Mouse (Mus musculus) cerebral cortex, adult 2 months (tissue): ENCODE measurements around the gene Tmem17.

Experiments
- WGBS: fragments of 180-500 bp; shearing (Covaris S2); methylation state at CpG from one replicate; pipeline ENCODE4 v1.1.7; 2018; 5-methylcytosine and 5-hydroxymethylcytosine counted together

Gene Tmem17

DNA sequence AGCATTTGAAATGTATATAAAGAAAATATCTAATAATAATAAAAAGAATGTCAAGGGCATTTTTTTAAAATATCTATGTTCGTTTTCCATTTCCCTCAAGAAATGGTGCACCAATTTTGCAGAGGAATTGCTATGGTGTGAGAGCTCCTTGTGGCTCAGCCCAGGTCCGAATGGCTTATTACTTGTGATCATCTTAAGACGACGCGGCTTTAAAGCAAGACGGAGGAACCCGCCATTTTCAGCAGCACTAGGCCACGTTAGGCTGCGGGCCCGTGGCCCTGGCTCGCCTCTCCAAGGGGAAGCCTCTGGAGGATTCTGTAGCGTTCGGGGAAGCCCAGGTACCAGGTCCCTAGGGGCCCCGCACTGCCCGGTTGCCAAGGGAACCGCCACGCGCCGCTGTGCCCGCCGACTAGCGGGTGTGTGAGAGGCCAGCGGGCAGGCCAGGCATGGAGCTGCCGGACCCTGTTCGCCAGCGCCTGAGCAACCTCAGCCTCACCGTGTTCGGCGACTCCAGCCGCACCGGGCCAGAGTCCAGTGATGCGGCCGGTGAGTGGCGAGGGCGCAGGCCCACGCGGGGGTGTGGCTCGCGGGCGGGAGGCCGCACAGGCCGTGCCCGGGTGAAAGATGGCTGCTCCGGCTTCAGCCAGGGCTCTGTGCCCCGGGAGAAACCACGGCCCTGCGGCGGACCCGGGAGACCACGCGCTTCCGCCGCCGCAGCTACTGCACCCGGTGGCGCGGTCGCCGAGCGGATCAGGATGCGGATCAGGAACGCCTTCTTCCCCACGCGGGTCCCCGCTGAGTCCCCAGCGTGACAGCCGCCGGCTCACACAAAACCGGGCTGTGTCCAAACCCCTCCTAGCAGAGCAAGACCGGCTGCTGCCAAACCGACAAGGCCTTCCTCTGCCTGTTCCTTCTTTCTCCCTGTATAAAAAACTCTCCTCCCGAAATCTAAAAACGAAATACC is at the start of gene Tmem17:
TSS of gene Tmem17 (plus strand) at position 51 of the 964 bp plus-strand sequence.
- under 1% methylated on average over 73 of the region's 73 CpGs for WGBS

- 63% methylated on average over 3 of the region's 3 CpGs for WGBS
Measured at GRCm38 (mm10) chr11:22479836-22480619, 31.9 kb upstream of the Tmem17 start.

DNA sequence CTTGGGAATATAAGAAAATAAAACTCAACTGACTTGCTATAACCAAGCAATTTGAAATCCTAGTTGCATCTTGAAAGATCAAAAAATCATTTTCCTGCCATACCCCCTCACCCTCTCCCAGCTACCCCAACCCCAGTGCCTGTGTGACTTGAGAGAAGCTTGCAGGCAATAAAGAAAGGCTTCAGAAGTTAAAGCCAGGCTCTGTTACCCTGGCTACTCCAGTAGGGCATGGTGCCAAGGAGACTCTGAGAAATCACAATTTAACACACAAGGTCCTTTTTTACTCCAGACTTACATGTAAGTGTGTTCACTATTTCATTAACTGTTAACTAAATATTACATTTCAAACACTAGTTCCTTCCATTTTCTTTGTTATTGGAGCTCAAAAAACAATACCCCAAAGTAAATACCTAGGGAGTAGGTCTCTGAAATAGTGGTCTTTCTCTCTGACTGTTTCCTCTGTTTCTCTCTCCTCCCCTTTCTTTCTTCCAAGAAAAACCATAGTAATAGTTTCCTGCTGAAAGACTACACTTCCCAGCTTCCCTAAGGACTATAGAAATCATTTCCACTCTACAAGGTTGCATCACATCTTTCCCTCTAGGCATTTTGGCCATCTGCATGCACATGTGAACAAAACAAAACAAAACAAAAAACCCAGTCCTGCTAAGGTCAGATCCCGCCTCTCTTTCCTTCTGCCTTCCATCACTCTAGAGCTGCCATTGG is 30.1 kb upstream of the Tmem17 start:
- 89% methylated on average over 1 of the region's 1 CpGs for WGBS

- 65% methylated on average over 3 of the region's 3 CpGs for WGBS
Measured at GRCm38 (mm10) chr11:22482362-22482760, 29.5 kb upstream of the Tmem17 start.

DNA sequence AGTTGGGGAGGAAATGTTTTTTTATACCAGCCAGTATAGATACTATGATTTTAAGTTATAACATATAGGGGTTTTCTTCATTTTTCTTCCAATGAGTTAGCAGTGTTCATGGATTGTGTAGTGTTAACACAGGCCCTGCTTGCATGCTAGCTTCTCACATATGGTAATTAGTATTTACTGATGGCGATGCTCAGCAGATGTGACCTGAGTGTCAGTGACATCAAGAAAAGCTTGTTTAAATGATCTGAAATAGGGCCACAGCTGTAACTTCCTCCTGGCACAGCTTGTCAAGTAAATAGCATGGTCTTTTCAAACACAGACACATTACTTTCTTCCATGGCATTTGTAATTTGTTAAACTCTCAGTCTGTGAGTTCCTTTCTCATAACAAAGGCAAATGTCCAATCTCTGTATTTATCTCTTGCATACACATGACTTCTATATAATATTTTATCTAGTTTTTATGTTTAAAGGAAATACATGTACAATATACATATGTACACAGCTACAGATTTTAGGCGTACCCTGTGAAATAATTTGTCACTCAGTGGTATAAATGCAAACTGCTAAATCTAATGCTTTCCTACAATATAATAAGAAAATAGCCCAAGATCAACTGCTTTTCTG is 18.1 kb upstream of the Tmem17 start:
- WGBS: 81% methylated on average over 2 of the region's 2 CpGs

GRCm38 (mm10) chr11:22499396-22499795 is 12.5 kb upstream of the Tmem17 start:
- WGBS: 50% methylated on average over 6 of the region's 6 CpGs

GRCm38 (mm10) chr11:22500771-22501566 is 10.9 kb upstream of the Tmem17 start:
- WGBS: 87% methylated on average over 9 of the region's 9 CpGs

- 19% methylated on average over 11 of the region's 11 CpGs for WGBS
Measured at GRCm38 (mm10) chr11:22513075-22513474, 1.2 kb downstream of the Tmem17 start.

DNA sequence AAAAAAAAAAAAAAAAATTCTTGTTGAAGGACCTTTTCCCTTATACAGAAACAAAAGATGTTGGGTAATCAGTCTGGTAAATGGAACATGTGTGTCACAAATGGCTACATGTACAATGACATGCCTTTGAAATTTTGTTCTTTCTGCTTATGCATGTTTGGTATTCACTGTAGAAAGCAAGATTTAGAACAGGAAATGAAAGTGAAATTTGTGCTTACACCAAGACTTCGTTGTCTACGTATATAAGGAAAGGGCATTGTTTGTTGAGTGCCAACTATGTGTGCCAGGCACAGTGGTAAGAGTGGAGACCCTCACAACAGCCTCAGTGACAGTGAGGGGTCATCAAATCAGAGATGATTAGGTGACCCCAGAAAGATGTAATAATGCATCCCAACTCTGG is 3.2 kb downstream of the Tmem17 start:
- WGBS: 77% methylated on average over 2 of the region's 2 CpGs

- WGBS: 81% methylated on average over 6 of the region's 6 CpGs
Measured at GRCm38 (mm10) chr11:22518445-22518844, 6.6 kb downstream of the Tmem17 start.

DNA sequence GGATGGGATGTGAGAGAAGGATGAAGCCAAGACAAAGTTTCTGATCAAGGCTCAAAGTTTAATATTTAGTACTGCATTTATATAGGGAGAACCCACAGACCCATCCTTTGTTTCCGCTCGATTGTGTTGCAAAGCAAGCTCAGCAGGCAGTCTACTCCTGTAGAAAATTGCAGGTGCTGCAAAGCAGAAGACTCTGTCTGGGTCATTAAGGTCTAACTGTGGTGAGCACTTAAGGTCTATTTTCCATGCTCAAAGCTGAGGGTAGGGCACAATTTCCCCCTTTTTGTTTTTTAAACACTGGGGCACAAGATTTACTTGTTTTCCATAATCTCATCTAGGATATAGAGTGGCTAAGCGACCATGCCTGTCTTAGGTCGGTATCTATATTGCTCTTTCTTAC is 8.4 kb downstream of the Tmem17 start:
- 92% methylated on average over 4 of the region's 4 CpGs for WGBS

DNA sequence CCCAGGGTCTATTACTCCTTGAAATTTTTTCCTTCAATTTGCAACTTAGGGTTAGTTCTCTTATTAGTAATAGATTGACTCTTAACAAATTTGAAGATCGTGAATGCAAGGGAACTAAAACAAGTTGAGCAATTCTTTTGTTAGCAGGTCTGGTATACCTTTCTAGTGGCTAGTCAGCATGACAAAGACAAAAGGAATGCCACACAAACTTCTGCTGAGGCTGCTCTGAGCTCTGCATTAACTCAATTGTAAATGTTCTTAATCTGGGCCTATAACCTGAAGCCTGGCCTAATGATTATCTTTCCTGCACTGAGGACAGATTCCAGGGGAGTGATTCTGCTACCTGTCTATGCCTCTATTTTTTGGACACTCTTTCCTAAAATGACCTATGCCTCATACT is 12.7 kb downstream of the Tmem17 start:
- 92% methylated on average over 1 of the region's 1 CpGs for WGBS

- WGBS: 63% methylated on average over 1 of the region's 1 CpGs
Measured at GRCm38 (mm10) chr11:22540600-22540999, 28.7 kb downstream of the Tmem17 start.

DNA sequence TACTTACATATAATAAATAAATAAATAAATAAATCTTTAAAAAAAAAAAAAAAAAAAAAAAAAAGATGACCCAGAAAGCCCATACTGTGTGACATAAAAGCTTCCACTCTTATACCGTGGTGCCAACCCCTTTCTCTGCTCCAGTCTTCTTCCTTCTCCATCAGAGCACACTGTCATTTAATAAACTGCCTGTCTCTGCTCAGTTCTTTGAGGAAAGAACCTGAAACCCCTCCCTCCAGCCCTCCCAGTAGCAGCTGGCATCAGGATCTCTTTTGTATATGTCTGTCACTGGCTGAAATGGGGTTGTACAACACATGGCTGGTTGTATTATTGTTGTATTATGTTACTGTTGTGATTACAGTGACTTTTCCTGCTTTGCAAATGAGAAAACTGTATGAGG is 48.2 kb downstream of the Tmem17 start:
- WGBS: 78% methylated on average over 1 of the region's 1 CpGs

DNA sequence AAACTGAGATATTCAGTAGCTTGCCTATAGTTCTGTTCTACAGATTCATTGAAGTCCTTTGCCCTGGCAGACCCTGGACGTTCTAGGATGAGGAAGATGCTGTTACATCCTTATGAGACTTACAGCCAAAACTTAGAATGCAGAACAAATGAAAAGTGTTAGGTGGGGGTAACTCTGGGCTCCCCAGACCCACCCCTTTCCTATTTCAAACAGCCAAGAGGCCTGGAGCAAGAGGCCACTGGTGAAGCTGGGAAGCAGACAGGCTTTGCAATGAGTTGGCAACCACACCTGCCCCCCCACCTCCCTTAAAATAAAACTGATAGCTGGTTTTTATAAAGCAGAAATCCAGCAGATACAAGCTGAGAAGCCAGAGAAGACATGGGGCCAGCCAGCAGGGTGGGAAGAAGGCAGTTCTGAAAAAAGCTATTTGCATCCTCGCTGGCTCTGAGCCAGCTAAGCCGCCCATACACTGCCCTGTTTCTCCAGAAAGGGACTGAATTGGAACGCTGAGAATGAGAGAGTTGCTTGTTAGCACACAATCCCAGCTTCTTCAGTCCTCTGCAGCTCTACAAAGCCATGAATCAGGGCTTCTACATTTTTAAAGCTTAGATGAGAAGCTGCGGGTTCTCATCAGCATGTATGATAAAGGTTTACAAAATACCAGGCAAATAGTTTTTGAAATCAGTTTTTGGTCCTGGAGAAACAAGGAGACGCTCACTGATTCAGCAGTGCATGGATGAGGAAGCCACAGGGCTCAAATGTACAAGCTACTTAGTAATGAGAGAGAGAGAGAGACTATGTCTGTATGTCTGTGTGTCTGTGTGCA is 48.8 kb downstream of the Tmem17 start:
- 16% methylated on average over 6 of the region's 6 CpGs for WGBS

GRCm38 (mm10) chr11:22561329-22561592 is 49.4 kb downstream of the Tmem17 start:
- 76% methylated on average over 4 of the region's 4 CpGs for WGBS

- 90% methylated on average over 3 of the region's 3 CpGs for WGBS
Measured at GRCm38 (mm10) chr11:22563706-22564105, 51.8 kb downstream of the Tmem17 start.

DNA sequence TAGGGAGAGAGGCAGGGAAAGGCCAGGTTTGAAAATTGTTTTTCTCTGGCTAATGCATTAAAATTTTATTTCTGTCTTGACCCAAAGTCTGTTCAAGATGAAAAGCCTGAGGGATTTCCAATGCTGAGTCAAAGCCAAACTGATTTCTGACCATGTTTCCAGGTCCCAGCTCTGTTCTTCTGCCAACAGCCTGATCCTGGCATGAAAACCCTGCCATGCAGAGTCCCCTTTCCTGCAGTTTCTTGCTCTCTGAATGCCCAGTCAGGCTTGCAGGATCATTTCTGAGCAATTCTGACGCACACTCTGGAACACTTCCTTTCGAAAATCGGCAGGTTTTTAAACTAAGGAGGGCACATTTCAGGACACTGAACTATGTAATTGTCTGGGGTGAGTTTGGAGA is 52.8 kb downstream of the Tmem17 start:
- 72% methylated on average over 3 of the region's 3 CpGs for WGBS
